8 mouse cellular contexts compared by ENCODE assay signal in the genomic region with DNA sequence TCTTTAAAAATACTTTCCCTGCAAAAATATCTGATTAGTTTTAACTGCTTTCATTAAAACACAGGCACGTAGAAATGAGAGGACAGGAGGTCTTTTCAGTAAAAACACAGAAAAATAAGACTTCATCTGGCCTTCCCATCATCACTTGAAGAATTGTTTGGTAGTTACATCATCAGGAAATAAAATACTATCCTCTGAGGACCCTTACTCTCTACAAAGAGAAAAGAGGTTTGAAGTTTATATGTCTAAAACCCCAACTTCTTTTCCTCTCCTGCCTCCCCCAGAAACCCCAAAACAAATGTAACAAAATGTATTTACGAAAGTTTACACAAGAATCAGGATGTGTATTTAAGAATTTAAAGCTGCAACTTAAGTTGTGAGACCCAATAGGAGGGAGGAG. TPM values are rescaled to one million over a fixed set of nuclear protein-coding genes. Genes with fewer than 3 reads are reported as not detected.
DNase-seq lines count a peak whose midpoint lies in the region; ATAC-seq lines count a peak whose summit lies in the region.

No protein-coding gene starts in this region.

- H3K9me3 ChIP-seq in kidney, embryonic 14.5 days (ENCODE audit: control insufficient read depth, low read length): no peaks in the 10 kb centered on the region
- no peaks in the 10 kb centered on the region for H3K9me3 ChIP-seq in hindbrain, embryonic 14.5 days (ENCODE audit: control insufficient read depth, low read length)
- H3K9me3 ChIP-seq in midbrain, embryonic 14.5 days (ENCODE audit: control insufficient read depth, low read length): no peaks in the 10 kb centered on the region

- 0 out of 2 replicates have a peak overlapping the region, but pooled peaks have one; percentile 69 for H3K27ac ChIP-seq in kidney, embryonic 14.5 days (ENCODE audit: low read depth, low read length)
- H3K27ac ChIP-seq in brown adipose tissue, adult 24 weeks (replicated peaks; ENCODE audit: low read depth, low read length): peak overlapping the region; percentile 84
- H3K27ac ChIP-seq in hindbrain, embryonic 14.5 days: no peak overlapping the region
- H3K27ac ChIP-seq in midbrain, embryonic 14.5 days (replicated peaks; ENCODE audit: low read depth, low read length): no peak overlapping the region

- WGBS in kidney, embryonic 14.5 days: 52% methylated on average over 2 of the region's 2 CpGs
- WGBS in hindbrain, embryonic 14.5 days: 75% methylated on average over 2 of the region's 2 CpGs
- WGBS in midbrain, embryonic 14.5 days: 69% methylated on average over 2 of the region's 2 CpGs

- H3K4me3 ChIP-seq in kidney, embryonic 14.5 days (ENCODE audit: low read length): peak overlapping the region; percentile 78
- peak overlapping the region; percentile 83 for H3K4me3 ChIP-seq in brown adipose tissue, adult 24 weeks (ENCODE audit: insufficient read depth, low read depth, low read length)
- peak overlapping the region; percentile 63 for H3K4me3 ChIP-seq in hindbrain, embryonic 14.5 days (replicated peaks; ENCODE audit: low read length)
- peak overlapping the region; percentile 68 for H3K4me3 ChIP-seq in midbrain, embryonic 14.5 days (replicated peaks; ENCODE audit: low read depth, low read length)

- no peak for DNase-seq in kidney, postnatal 36 days
- no peak for DNase-seq in hindbrain, embryonic 14.5 days (ENCODE audit: low spot score)
- DNase-seq in midbrain, embryonic 14.5 days: peak; percentile 9
- no peak for DNase-seq in layer of hippocampus, postnatal 36 days
- no peak for DNase-seq in cerebellum, adult 11-12 months
- no peak for DNase-seq in cerebellum, postnatal 10 days

- no peaks in the 10 kb centered on the region for H3K27me3 ChIP-seq in kidney, embryonic 14.5 days (ENCODE audit: control insufficient read depth, insufficient read depth, low read length)
- peaks cover 11% of the 10 kb centered on the region for H3K27me3 ChIP-seq in hindbrain, embryonic 14.5 days (ENCODE audit: control insufficient read depth, insufficient read depth, low read length)
- 0 out of 2 replicates have a peak, but pooled peaks cover 10% of the 10 kb centered on the region for H3K27me3 ChIP-seq in midbrain, embryonic 14.5 days (ENCODE audit: control insufficient read depth, insufficient read depth, low read length)

- ATAC-seq in kidney, embryonic 14.5 days (ENCODE audit: low FRiP score, low TSS enrichment): no peak
- no peak for ATAC-seq in hindbrain, embryonic 14.5 days (ENCODE audit: low FRiP score)
- no peak for ATAC-seq in midbrain, embryonic 14.5 days (ENCODE audit: low FRiP score, low TSS enrichment)

- H3K36me3 ChIP-seq in kidney, embryonic 14.5 days (ENCODE audit: control insufficient read depth, insufficient read depth, low read length): no peaks in the 10 kb centered on the region
- no peaks in the 10 kb centered on the region for H3K36me3 ChIP-seq in hindbrain, embryonic 14.5 days (replicated peaks; ENCODE audit: control insufficient read depth, insufficient read depth)
- no peaks in the 10 kb centered on the region for H3K36me3 ChIP-seq in midbrain, embryonic 14.5 days (ENCODE audit: control insufficient read depth, insufficient read depth, low read length)

- H3K4me1 ChIP-seq in kidney, embryonic 14.5 days (ENCODE audit: control insufficient read depth, insufficient read depth, low read length): no peaks in the 10 kb centered on the region
- peaks cover 2% of the 10 kb centered on the region; the same call in 1 of the 2 replicates for H3K4me1 ChIP-seq in brown adipose tissue, adult 24 weeks (ENCODE audit: control insufficient read depth, insufficient read depth, insufficient read length, low read length)
- no peaks in the 10 kb centered on the region for H3K4me1 ChIP-seq in hindbrain, embryonic 14.5 days (replicated peaks; ENCODE audit: control insufficient read depth, insufficient read depth, low read length)
- H3K4me1 ChIP-seq in midbrain, embryonic 14.5 days (ENCODE audit: control insufficient read depth, insufficient read depth, low read length): 0 out of 2 replicates have a peak, but pooled peaks cover 2% of the 10 kb centered on the region

- peak overlapping the region; percentile 93 for H3K9ac ChIP-seq in kidney, embryonic 14.5 days (ENCODE audit: low read depth, low read length)
- H3K9ac ChIP-seq in hindbrain, embryonic 14.5 days: peak overlapping the region; percentile 77
- peak overlapping the region; percentile 72; the same call in 1 of the 2 replicates for H3K9ac ChIP-seq in midbrain, embryonic 14.5 days (replicated peaks; ENCODE audit: low read length)

- H3K4me2 ChIP-seq in kidney, embryonic 14.5 days (replicated peaks; ENCODE audit: low read depth, low read length): peak overlapping the region; percentile 83
- H3K4me2 ChIP-seq in hindbrain, embryonic 14.5 days (replicated peaks): peak overlapping the region; percentile 88
- peak overlapping the region; percentile 90 for H3K4me2 ChIP-seq in midbrain, embryonic 14.5 days (ENCODE audit: low read length)

RNA-seq across cellular contexts. Expression of gene Cmss1, which starts 58.1 kb away (rescaled TPM):
- 63.4 and 74.2 TPM in 2 replicates for polyA plus RNA-seq in kidney, embryonic 14.5 days (2014; fragmentation: Nextera tagmentation; extraction: Ambion mirVana)
- polyA plus RNA-seq in brown adipose tissue, adult 24 weeks (2012; ENCODE audit: insufficient read depth, insufficient read length, missing spikeins): 10.9 and 13.6 TPM in 2 replicates
- 32.6 and 38.8 TPM in 2 replicates for polyA plus RNA-seq in hindbrain, embryonic 14.5 days (2014; fragmentation: Nextera tagmentation; extraction: Ambion mirVana)
- polyA plus RNA-seq in midbrain, embryonic 14.5 days (2014; fragmentation: Nextera tagmentation; extraction: Ambion mirVana): 36.1 and 38.2 TPM in 2 replicates
- total RNA-seq in layer of hippocampus, postnatal 36 days (2021): 10 to 100 TPM; 15.6 to 16.9 TPM

Comparison
In these comparisons a context has a peak if more than half of its experiments do, and no peak if none do; other contexts are left out.
1. H3K27ac ChIP-seq: peak in kidney, embryonic 14.5 days (single experiment) and brown adipose tissue, adult 24 weeks (single experiment); none in hindbrain, embryonic 14.5 days (single experiment) and midbrain, embryonic 14.5 days (single experiment).
2. Peak in every context shown above with its lines, with median percentiles within 50 percentile points of each other: H3K4me2 ChIP-seq, H3K4me3 ChIP-seq and H3K9ac ChIP-seq.